Mouse (Mus musculus) regulatory T cell (primary cell): ENCODE results near the gene She.

ENCODE experiments used
- in situ Hi-C: fragments of 300-600 bp; cut with MboI, MseI; formaldehyde crosslinking; loops from one replicate; pipeline ENCODE4 v1.15.1; 2025; ENCODE audit warnings: high pct_unique_total_duplicates

Gene She

DNA sequence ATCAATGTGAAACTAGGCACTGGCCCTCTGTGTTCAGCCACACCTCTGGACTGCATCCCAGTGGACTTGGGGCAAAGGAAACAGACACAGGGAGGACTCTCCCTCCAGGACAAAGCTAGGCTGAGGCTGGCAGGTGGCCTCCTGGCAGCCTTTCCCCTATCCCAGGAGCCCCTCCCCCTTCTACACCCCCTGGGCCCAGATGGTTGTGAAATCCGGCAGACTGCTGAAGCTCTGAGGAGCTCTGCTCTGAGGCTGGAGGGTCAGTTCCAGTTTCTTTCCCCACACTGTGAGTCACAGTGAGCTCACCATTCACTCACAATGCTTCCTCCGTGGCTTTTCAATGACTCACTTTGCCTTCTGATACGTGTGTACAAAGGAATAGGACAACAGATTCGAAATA, 29.9 kb downstream of the She start:
- in situ Hi-C loops, result loop anchor here (5.0 kb wide), 1 partner anchor 84 kb away; no protein-coding TSS in a partner anchor

GRCm38 (mm10) chr3:89862182-89862761, 31.1 kb downstream of the She start:
- in situ Hi-C loops, result loop anchor here (5.0 kb wide), 1 partner anchor 85 kb away; no protein-coding TSS in a partner anchor

- in situ Hi-C loops, result loop anchor here (5.0 kb wide), 1 partner anchor 86 kb away; no protein-coding TSS in a partner anchor
Measured at GRCm38 (mm10) chr3:89863276-89863675, 32.1 kb downstream of the She start.

DNA sequence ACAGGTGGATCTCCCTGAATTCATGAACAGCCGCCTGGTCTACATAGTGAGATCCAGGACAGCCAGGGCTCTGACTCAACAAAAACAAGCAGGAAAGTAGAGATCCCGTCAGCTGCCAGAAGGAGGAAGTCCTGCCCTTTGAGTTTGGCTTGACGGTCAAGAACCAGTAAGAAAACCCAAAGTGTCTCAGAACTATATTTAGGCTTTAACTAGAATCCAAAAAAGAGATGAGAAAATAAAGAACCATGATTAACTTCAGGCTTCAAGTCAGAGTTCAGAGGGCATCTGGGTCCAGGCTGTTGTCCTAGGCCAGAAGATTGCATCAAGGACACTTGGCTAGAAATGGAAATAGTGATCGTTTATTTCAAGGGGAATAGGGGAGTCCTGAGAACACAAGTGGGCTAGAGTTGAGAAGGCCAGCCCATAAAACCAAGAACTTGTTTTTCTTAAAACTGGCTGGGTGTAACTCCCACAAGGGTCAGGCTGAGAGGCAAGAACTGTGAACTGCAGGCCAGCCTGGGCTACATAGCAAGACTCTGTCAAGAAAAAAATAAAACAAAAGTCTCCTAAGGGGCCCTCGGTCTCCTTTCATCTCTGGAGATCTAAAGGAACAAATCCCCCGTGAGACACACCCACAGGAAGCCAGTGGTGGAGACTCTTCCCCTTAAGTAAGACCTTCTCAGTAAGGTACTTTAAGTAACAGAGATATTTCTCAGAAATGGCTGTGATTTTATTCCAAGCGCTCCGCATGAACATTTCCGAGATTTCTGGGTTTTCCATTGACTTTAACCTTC, 32.7 kb downstream of the She start:
- in situ Hi-C loops, result loop anchor here (5.0 kb wide), 1 partner anchor 87 kb away; no protein-coding TSS in a partner anchor

GRCm38 (mm10) chr3:89865020-89865419, 33.9 kb downstream of the She start:
- in situ Hi-C loops, result loop anchor here (5.0 kb wide), 1 partner anchor 42 kb away; no protein-coding TSS in a partner anchor

GRCm38 (mm10) chr3:89865764-89866163, 34.6 kb downstream of the She start:
- in situ Hi-C loops, result loop anchor here (5.0 kb wide), 1 partner anchor 42 kb away; no protein-coding TSS in a partner anchor

DNA sequence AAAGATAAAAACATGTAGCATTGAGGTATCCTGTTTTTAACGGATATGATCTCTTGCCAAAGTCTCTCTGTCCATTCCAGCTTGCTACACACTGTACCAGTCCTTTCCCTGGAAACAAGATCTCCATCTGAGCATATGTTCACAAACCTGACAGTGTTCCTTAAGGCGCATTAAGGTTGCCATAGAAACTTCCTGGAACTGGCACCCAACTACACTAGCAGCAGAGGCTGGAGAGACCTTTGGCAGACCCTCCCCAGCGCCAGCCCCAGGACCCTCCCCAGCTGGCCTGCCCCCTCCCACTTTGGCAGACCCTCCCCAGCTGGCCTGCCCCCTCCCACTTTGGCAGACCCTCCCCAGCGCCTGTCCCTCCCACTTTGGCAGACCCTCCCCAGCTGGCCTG, 36.5 kb downstream of the She start:
- in situ Hi-C loops, result loop anchor here (5.0 kb wide), 1 partner anchor 40 kb away; no protein-coding TSS in a partner anchor

DNA sequence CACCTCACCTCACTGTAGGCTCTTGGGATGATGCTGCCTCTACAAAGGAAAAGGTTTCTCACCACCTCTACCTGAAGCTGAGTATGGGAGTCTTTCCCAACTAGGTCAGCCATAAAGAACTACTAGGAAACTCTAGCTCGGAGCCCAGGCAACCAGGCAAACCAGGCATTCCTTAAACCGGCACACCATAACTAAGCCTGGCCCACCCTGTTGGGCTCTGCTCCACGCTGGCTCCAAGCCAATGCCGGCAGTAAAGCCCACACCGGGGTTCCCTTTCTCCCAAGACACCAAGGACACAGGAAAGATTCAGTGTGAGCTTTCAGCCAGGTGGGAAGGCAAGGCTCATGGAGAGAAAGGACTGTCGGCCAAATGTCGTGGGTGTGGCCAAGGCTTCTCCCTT, 37.2 kb downstream of the She start:
- in situ Hi-C loops, result loop anchor here (5.0 kb wide), 1 partner anchor 39 kb away; no protein-coding TSS in a partner anchor

- in situ Hi-C loops, result loop anchor here (5.0 kb wide), 1 partner anchor 38 kb away; no protein-coding TSS in a partner anchor
Measured at GRCm38 (mm10) chr3:89868956-89869355, 37.8 kb downstream of the She start.

- in situ Hi-C loops, result loop anchor here (5.0 kb wide), 1 partner anchor 38 kb away; no protein-coding TSS in a partner anchor
Measured at GRCm38 (mm10) chr3:89869556-89869955, 38.4 kb downstream of the She start.

DNA sequence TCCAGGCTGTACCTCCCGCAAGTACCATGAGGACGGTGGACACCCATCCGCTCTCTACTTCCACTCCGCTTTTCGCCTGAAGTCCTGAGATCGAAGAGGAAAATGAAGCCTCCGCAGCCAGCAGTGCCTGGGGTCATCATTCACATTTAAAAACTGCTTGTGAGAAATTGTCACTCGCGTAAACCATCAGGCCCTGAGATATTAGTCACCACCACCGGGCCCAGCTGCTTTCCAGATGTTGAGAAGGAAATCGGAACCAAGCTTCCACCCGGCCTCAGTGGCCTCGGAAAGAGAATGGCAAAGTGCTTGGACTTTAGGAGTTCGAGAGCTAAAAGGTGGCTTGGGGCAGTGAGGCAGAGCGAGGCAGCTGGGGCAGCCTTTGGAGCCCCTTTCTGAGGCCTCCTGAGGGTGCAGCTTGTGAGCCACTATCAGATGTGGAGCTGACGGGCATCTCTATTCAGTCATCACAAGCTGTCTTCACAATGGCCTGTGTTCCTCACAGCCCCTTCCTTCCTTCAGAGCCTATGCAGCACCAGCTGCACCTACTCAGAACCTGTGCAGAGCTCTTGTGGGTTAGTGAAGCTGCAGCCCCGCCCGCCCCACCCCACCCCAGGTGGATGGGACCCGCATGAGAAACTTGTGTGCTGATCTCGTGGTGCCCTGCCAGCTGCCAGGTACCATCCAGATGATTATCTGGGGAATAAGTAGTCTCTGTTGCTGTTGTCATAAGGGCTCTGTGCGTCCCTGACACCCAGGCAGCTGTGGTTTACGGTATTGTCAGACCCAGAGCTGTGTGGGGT, 39.5 kb downstream of the She start:
- in situ Hi-C loops, result no loop called here

DNA sequence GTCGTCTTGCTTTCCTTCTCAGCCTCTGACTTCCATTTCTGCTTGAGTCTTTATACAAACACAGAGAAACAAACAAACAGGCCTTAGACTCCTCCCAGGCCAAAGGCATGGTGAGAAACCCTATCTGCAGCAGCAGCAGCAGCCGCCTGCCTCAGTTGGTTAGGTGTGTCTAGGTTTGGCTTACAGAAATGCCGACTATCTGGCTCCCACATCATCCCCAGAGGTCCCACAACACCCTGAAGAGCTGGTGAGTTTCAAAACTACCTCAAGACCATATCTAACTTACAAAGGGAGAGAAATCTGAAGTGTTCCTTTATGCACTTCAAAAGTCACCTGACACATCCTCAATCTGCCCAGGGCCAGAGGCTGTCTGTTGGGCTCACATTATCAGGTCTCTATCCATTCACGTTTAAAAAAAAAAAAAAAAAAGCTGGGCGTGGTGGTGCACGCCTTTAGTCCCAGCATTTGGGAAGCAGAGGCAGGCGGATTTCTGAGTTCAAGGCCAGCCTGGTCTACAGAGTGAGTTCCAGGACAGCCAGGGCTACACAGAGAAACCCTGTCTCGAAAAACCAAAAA, 40.3 kb downstream of the She start:
- in situ Hi-C loops, result no loop called here

DNA sequence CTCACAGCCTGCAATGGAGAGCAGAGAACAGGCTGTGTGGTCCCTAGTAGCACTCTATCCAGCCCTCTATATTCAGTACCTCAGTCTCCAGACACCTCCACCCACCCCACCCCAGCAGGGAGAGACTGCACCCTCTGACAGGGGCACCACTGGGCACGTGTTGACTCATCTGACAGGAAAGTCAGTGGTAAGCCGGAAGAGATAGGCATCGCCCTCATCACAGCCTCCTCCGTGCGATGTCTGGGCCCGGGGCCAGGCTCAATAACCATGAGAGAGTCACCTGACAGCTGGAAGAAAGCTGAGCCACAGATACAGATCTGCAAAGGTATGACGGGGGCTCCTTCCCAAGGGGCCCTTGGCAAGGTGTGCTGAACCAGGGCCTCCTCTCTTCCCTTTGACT, 41.0 kb downstream of the She start:
- in situ Hi-C loops, result no loop called here

DNA sequence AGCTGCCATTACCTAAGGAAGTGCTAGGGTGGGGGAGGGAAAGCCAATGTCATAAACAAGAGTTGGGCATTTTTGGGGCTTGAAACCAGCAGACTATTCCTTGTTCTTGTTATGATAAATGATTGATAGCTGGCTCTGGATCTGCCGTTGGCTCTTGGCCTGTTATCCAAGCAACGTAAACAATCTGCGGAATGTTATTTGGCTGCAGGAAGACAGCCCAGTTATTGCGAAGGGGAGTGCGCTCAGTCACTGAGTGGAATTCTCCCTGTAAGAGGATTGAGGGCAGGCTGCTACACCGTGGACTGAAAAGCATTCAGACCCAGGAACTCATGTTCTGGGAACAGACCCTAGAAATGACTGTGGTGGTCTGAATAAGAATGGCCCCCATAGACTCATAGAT, 41.5 kb downstream of the She start:
- in situ Hi-C loops, result no loop called here

GRCm38 (mm10) chr3:89874076-89874475, 42.9 kb downstream of the She start:
- in situ Hi-C loops, result no loop called here

DNA sequence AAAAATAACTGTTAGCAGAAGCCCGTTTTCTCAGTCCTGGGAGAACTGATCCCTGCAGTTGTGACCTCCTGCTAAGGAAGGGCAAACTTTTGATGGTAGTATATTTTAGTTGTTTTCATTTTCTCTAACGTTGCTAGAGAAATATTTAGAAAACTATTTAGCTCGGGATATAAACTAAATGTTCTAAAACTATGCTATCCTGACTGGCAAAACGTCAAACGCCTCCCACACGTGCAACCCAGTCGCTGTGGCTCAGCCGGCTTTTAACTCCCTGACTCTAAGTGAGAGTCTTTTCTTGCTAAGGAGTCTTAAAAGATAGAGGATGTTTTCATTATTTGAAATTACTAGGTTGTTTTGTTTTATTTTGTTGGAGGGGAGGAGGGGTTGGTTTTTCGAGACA, 43.9 kb downstream of the She start:
- in situ Hi-C loops, result loop anchor here (5.0 kb wide), 1 partner anchor 82 kb away; no protein-coding TSS in a partner anchor

DNA sequence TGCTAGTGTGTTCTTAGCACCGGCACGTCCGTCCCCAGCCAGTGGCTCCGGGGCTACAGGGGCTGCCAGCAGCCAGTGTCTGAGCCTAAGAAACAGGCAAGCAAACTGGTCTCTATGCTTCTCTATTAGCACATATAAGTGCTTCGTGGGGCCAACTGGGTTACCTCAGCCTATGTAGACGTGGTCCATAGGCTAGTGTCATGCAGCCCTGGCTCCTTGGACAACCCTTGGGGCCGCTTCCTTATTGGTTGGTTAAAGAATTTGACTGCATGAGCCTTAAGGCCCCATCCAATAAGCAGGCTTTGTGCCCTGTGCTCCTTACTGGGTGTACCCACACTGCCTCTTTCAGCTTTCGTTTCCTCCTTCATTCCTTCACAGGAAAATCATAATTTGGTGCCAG, 44.6 kb downstream of the She start:
- in situ Hi-C loops, result loop anchor here (5.0 kb wide), 1 partner anchor 82 kb away; no protein-coding TSS in a partner anchor

- in situ Hi-C loops, result loop anchor here (5.0 kb wide), 1 partner anchor 81 kb away; no protein-coding TSS in a partner anchor
Measured at GRCm38 (mm10) chr3:89876469-89876868, 45.3 kb downstream of the She start.

- in situ Hi-C loops, result loop anchor here (5.0 kb wide), 1 partner anchor 80 kb away; no protein-coding TSS in a partner anchor
Measured at GRCm38 (mm10) chr3:89877129-89877528, 46.0 kb downstream of the She start.

GRCm38 (mm10) chr3:89878456-89878855, 47.3 kb downstream of the She start:
- in situ Hi-C loops, result loop anchor here (5.0 kb wide), 1 partner anchor 79 kb away; no protein-coding TSS in a partner anchor

GRCm38 (mm10) chr3:89879326-89879725, 48.2 kb downstream of the She start:
- in situ Hi-C loops, result loop anchor here (5.0 kb wide), 1 partner anchor 78 kb away; no protein-coding TSS in a partner anchor
